Mouse (Mus musculus) intestine, postnatal 0 days (tissue): ENCODE results near the gene Rhox2h. TPM values are rescaled to one million over a fixed set of nuclear protein-coding genes. Genes with fewer than 3 reads are reported as not detected.
"Not testable (repeated sequence)": the region's sequence is repeated elsewhere in the genome, so short reads cannot be mapped to it uniquely, and the experiment has no call there.

Experiments
- ATAC-seq: fragments of 200-750 bp; cut with Nextera tagmentation; 2 replicates; pipeline ENCODE4 v1.8.0; 2017; ENCODE audit warnings: mild to moderate bottlenecking, moderate TSS enrichment, moderate library complexity
- H3K27ac ChIP-seq: fragments of 300-500 bp; sonication (generic); 2 replicates; pipeline ENCODE4 v1.5.1; 2014; ENCODE audit warnings: mild to moderate bottlenecking, low read depth, low read length, moderate library complexity
- H3K27me3 ChIP-seq: fragments of 300-500 bp; sonication (generic); replicated peaks from 2 replicates; pipeline ENCODE4 v1.6.1; 2014; ENCODE audit warnings: low read length, mixed read lengths; ENCODE audit not compliant: control insufficient read depth, insufficient read depth
- H3K36me3 ChIP-seq: fragments of 300-500 bp; sonication (generic); 2 replicates; pipeline ENCODE4 v1.6.1; 2014; ENCODE audit warnings: mild to moderate bottlenecking, moderate library complexity; ENCODE audit not compliant: control insufficient read depth, insufficient read depth
- H3K4me1 ChIP-seq: fragments of 300-500 bp; sonication (generic); replicated peaks from 2 replicates; pipeline ENCODE4 v1.6.1; 2014; ENCODE audit warnings: antibody characterized with exemption, low read length, mixed read lengths; ENCODE audit not compliant: control insufficient read depth, insufficient read depth
- H3K4me2 ChIP-seq: fragments of 300-500 bp; sonication (generic); replicated peaks from 2 replicates; pipeline ENCODE4 v1.6.1; 2014; ENCODE audit warnings: low read depth, mild to moderate bottlenecking, moderate library complexity
- H3K4me3 ChIP-seq: fragments of 300-500 bp; sonication (generic); 2 replicates; pipeline ENCODE4 v1.5.1; 2014; ENCODE audit warnings: low read depth, low read length
- H3K9ac ChIP-seq: fragments of 300-500 bp; sonication (generic); 2 replicates; pipeline ENCODE4 v1.6.1; 2014; ENCODE audit warnings: mild to moderate bottlenecking, low read depth, low read length
- H3K9me3 ChIP-seq: fragments of 300-500 bp; sonication (generic); 2 replicates; pipeline ENCODE4 v1.6.1; 2016; ENCODE audit warnings: mixed run types; ENCODE audit not compliant: control insufficient read depth
- CTCF ChIP-seq: sonication (generic); IDR thresholded peaks from 2 replicates; pipeline ENCODE4 v1.5.1; 2016; ENCODE audit warnings: low read depth, mild to moderate bottlenecking, control low read depth, antibody characterized with exemption, moderate library complexity
- WGBS: fragments of 180-500 bp; shearing (Covaris S2); extraction: QIAGEN DNeasy Blood & Tissue Kit; methylation state at CpG from one replicate; pipeline ENCODE4 v1.1.7; 2014; 5-methylcytosine and 5-hydroxymethylcytosine counted together
- polyA plus RNA-seq: library from polyadenylated mRNA; unstranded; fragments of >200 nt; fragmentation: Nextera tagmentation; extraction: Ambion mirVana; gene quantifications from 2 replicates; pipeline ENCODE4 v1.2.1, GENCODE M21; 2015

Rhox2h gene
- not detected in 2 replicates for polyA plus RNA-seq

DNA sequence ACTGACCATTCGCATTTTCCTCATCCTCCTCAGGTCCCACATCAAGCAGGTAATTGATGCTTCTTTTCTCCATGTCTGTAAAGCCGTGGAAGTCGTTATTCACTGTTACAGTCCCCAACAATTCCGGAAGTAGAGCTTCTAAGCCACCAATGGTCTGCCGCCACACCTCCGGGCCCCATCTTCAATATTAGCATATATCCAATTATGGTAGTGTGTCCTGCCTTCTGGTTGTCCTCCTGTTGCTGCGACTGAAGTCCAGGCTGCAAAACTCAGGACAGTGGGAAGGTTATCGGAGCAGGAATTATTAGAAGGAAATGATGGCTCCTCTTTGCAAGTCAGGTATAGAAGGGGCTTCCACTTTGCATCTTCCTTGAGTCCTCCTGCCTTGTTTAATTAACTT lies at the start of gene Rhox2h:
Rhox2h (minus strand) TSS at position 101 of the 400 bp plus-strand sequence.
- not testable (repeated sequence) for ATAC-seq, H3K27me3 ChIP-seq, H3K36me3 ChIP-seq, H3K4me2 ChIP-seq, H3K9ac ChIP-seq, H3K27ac ChIP-seq, H3K9me3 ChIP-seq, H3K4me3 ChIP-seq, H3K4me1 ChIP-seq
- WGBS, result 89% methylated on average over 8 of the region's 8 CpGs

DNA sequence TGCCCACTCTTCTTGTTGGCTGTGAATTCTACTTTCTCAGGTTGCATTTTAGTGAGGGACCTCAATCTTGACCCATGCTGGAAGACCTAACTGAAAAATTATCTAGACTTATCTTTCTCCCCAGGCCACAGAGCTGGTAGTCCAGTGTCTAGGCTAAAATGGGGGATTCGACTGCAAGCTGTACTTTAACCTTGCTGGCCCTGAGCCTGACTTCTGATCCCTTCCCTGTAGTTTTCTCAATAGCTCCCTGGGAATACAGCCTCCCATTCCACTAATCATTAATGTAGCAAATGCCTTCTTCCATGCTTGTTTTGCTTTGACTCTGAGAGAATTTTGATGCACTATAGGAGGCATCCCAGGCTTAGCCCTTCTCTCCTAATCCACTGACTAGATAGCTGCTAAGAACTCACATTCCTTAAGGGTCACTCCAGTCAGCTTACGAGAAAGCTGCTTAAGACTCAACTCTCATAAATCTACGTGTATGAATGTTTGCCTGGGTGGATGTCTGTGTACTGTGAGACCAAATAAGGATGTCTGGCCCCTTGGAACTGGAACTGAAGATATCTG lies 28.8 kb upstream of the Rhox2h start:
- no peaks in the 10 kb centered on the region for H3K36me3 ChIP-seq
- 56% methylated on average over 3 of the region's 3 CpGs for WGBS
- H3K4me1 ChIP-seq, result no peaks in the 10 kb centered on the region
- no peaks in the 10 kb centered on the region for H3K9me3 ChIP-seq
- ATAC-seq, result no peak
- no peak overlapping the region for H3K4me3 ChIP-seq
- no peaks in the 10 kb centered on the region for H3K27me3 ChIP-seq
- H3K9ac ChIP-seq, result no peak overlapping the region
- TF ChIP-seq CTCF, result no peak
- no peak overlapping the region for H3K4me2 ChIP-seq
- H3K27ac ChIP-seq, result no peak overlapping the region

DNA sequence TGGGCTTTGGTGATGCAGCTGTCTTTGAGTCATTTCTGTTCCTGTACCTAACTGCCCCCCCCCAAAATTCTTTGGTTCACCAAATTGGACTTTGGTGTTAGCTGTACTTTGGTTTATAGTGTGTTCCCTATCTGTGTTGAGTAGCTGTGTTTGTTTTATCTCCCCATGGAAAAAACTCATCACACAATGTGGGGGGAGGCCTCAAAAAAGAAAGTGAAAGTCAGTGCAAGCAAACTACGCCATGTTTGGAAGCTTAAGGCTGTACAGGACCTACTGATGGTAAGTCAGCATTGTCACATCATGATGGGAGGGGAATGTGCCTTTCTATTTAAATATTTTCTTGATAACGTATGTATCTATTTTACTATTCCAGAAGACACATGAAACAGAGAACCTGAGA lies 19.2 kb upstream of the Rhox2h start:
- Histone ChIP-seq H3K27ac (no peak overlapping the region), H3K36me3 (no peaks in the 10 kb centered on the region), H3K4me1 (no peaks in the 10 kb centered on the region), H3K9me3 (no peaks in the 10 kb centered on the region), H3K9ac (no peak overlapping the region), H3K4me2 (no peak overlapping the region), H3K4me3 (no peak overlapping the region), H3K27me3 (no peaks in the 10 kb centered on the region)
- no peak for ATAC-seq
- TF ChIP-seq CTCF, result no peak
- WGBS, result 62% methylated on average over 2 of the region's 2 CpGs

DNA sequence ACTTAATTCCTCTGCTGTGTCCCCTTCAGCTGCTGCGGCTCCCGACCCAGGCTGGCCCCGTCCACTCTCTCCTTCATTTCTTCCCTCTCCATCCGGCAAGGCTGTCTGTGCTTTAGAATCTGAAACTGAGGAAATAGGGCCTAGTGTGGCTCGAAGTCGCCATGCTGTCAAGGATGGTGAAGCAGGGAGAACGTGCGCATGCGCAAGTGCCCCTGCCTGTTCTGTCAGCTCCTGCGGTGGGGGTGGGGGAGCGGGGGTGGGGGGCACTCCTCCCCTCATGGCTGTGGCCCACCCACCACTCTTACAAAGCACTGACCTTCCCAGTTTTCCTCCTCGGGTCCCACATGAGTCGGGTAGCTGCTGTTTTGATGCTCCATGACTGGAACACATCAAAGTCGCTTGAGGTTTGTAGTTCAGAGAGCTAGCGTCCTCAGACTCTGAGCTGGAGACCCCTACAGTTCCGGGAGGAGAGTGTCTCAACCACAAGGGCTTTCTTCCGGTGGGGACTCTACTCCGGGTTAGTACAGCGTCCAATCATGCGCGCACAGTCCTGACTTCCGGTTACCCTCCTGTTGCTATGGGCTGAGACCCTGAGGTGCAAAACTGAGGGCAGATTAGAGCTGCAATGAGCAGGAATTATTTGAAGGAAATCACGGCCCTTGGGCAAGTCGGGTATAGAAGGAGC lies 10.1 kb upstream of the Rhox2h start:
- Histone ChIP-seq H3K4me1 (no peaks in the 10 kb centered on the region), H3K36me3 (no peaks in the 10 kb centered on the region), H3K4me2 (no peak overlapping the region), H3K9me3 (no peaks in the 10 kb centered on the region), H3K4me3 (no peak overlapping the region), H3K27me3 (no peaks in the 10 kb centered on the region), H3K27ac (no peak overlapping the region), H3K9ac (no peak overlapping the region)
- ATAC-seq, result no peak
- 84% methylated on average over 24 of the region's 24 CpGs for WGBS
- no peak for TF ChIP-seq CTCF

DNA sequence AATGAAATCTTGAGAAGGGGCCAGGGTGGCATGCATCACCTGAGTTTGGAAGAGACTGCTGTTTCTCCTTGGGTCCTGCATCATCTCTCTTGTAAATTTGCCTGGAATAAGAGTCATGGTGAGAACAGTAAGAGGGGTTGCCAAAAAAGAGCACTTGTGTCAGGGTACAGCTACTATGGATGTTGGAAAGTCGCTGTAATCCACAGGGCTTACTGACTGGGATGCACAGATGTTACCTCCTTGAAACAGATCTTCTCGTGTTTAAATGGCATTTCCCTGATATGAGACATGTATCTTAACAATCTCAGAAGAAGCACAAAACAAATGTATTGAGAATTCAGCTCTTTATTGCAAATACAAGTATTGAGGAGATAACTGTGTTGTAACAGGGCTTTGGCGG lies 4.4 kb downstream of the Rhox2h start, which contains the start of gene Rhox3h:
Rhox3h (minus strand) TSS at position 101 of the 400 bp plus-strand sequence.
- H3K27ac ChIP-seq, H3K9ac ChIP-seq, ATAC-seq, H3K4me1 ChIP-seq, H3K9me3 ChIP-seq, H3K4me3 ChIP-seq, H3K4me2 ChIP-seq, H3K27me3 ChIP-seq, H3K36me3 ChIP-seq: not testable (repeated sequence)
- WGBS, result 80% methylated on average over 1 of the region's 3 CpGs

DNA sequence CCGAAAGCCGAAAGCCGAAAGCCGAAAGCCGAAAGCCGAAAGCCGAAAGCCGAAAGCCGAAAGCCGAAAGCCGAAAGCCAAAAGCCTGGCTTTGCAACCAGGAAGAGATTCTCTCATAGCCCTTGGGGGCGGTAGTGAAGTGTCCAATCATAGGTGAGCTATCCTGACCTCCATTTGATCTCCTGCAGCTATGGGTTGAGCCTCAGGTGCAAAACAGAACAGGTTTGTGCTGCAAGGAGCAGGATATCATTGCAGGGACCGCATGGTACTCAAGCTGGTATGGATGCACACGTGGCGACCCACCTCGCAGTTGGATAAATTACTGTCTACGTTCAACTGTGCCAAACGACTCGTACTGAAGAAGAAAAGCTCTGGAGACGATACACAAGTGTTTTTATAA lies 21.9 kb downstream of the Rhox2h start, which contains the start of gene Rhox4g:
Rhox4g (minus strand) TSS at position 101 of the 400 bp plus-strand sequence.
- not testable (repeated sequence) for H3K4me1 ChIP-seq, H3K4me3 ChIP-seq, H3K27me3 ChIP-seq, H3K9me3 ChIP-seq, H3K27ac ChIP-seq, H3K36me3 ChIP-seq, H3K4me2 ChIP-seq, H3K9ac ChIP-seq, ATAC-seq
- 93% methylated on average over 16 of the region's 20 CpGs for WGBS

DNA sequence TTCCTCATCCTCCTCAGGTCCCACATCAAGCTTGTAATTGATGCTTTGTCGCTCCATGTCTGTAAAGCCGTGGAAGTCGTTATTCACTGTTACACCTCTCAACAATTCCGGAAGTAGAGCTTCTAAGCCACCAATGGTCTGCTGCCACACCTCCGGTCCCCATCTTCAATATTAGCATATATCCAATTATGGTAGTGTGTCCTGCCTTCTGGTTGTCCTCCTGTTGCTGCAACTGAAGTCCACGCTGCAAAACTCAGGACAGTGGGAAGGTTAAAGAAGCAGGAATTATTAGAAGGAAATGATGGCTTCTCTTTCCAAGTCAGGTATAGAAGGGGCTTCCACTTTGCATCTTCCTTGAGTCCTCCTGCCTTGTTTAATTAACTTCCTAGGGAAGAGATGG lies 29.7 kb downstream of the Rhox2h start, which contains the start of gene Rhox2g:
Rhox2g (minus strand) TSS at position 101 of the 400 bp plus-strand sequence.
- not testable (repeated sequence) for H3K27me3 ChIP-seq, ATAC-seq, H3K27ac ChIP-seq, H3K9me3 ChIP-seq, H3K4me1 ChIP-seq, H3K4me2 ChIP-seq, H3K9ac ChIP-seq, H3K36me3 ChIP-seq, H3K4me3 ChIP-seq
- 89% methylated on average over 6 of the region's 6 CpGs for WGBS

DNA sequence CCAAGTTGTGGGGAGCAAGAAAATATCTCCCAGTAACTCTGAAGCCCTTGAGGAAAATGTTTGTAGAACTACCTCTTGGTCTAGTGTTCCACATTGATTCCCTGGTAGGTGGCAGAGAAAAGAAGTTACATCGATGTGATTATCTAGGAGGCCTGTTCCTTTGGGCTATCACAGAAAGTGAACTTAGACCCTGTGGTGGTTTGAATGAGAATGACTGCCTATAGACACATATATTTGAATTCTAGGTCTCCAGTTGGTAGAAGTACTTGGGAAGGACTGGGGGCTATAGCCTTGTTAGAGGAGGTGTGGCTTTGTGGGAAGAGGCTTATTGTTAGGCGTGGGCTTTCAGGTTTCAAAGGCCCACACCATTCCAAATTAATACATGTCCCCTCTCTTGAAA lies 44.6 kb downstream of the Rhox2h start, which contains the start of gene Rhox3g:
Rhox3g (minus strand) TSS at position 101 of the 400 bp plus-strand sequence.
- not testable (repeated sequence) for H3K4me2 ChIP-seq, H3K27ac ChIP-seq, H3K4me3 ChIP-seq, H3K36me3 ChIP-seq, ATAC-seq, H3K4me1 ChIP-seq, H3K27me3 ChIP-seq, H3K9me3 ChIP-seq, H3K9ac ChIP-seq
- WGBS, result 90% methylated on average over 2 of the region's 2 CpGs
